ENCODE assay signal across 28 mouse cellular contexts in the genomic region with DNA sequence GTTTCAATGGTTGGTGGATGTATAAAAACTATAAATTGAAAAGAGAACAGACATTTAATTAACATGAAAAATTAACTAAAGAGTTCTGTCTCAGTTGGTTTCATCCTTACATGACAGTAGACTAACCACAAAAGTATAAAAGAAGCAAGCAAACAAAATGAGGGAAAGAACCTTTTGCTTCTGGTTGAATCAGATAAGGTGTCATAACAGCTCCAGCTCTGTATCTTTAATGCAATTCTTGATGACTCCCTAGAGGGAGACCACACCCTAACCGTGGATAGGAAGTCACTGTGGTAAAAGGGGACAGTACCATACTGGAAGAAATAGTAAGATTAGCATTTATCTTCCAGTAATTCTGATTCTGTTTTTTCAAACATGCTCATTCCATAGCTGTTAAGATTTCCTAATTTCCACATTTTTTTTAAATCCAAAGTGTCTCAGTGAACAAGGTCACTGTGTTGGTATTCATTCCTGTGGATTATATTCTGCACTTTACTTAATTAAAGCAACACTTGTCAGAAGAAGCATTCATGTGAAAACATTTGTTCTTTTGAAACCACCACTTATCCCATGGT. TPM values are rescaled to one million over a fixed set of nuclear protein-coding genes. Genes with fewer than 3 reads are reported as not detected.
DNase-seq lines count a peak whose midpoint lies in the region; ATAC-seq lines count a peak whose summit lies in the region.
"Not testable (repeated sequence)": the region's sequence is repeated elsewhere in the genome, so short reads cannot be mapped to it uniquely, and the experiment has no call there.
"Had no signal": no experiment of that assay in that cellular context is flagged by ENCODE, and none has a peak within 500 bp of the region (broad histone marks: within the 10 kb centered on the region; RNA-seq: fewer than 3 reads in every experiment).

No protein-coding gene starts in this region.

- H3K4me1 ChIP-seq in liver, embryonic 12.5 days; liver, embryonic 15.5 days (replicated peaks): not testable (repeated sequence)

- H3K36me3 ChIP-seq in liver, embryonic 12.5 days; liver, embryonic 15.5 days (replicated peaks): not testable (repeated sequence)

- H3K9ac ChIP-seq in liver, embryonic 12.5 days; liver, embryonic 15.5 days: not testable (repeated sequence)

- DNase-seq in MEL-GATA-1-ER (ENCODE audit: extremely low read depth, low read depth), result peak; percentile 58
- DNase-seq in induced T-regulatory cell, adult 2 months (ENCODE audit: low read depth), result peak; percentile 45

- 14% methylated on average over 1 of the region's 1 CpGs for WGBS in liver, embryonic 12.5 days (ENCODE audit: insufficient replicate concordance)
- 4% methylated on average over 1 of the region's 1 CpGs for WGBS in liver, embryonic 15.5 days (ENCODE audit: insufficient replicate concordance)

- not testable (repeated sequence) for H3K9me3 ChIP-seq in liver, embryonic 12.5 days (replicated peaks); liver, embryonic 15.5 days (replicated peaks)

- not testable (repeated sequence) for H3K27me3 ChIP-seq in liver, embryonic 12.5 days (replicated peaks); liver, embryonic 15.5 days

- ATAC-seq in CD4-positive, CD25-positive, alpha-beta regulatory T cell, adult 4 months, result peak; percentile 100
- ATAC-seq in erythroid progenitor cell, adult 5-6 weeks (replicated peaks; ENCODE audit: low FRiP score, poor library complexity, severe bottlenecking), result peak; percentile 61
- peak; percentile 96 for ATAC-seq in liver, embryonic 12.5 days
- ATAC-seq in liver, embryonic 15.5 days (ENCODE audit: insufficient read depth), result peak; percentile 77
- ATAC-seq in megakaryocyte, adult 5-6 weeks (ENCODE audit: poor library complexity, severe bottlenecking), result 0 out of 2 replicates have a peak, but pooled peaks have one; percentile 38
- peak; percentile 83 for ATAC-seq in neutrophil, adult 5-6 weeks (ENCODE audit: extremely low read depth, insufficient number of reproducible peaks, low FRiP score, poor library complexity, severe bottlenecking)

- not testable (repeated sequence) for H3K27ac ChIP-seq in liver, embryonic 12.5 days; liver, embryonic 15.5 days (replicated peaks)

- not testable (repeated sequence) for H3K4me2 ChIP-seq in liver, embryonic 12.5 days; liver, embryonic 15.5 days

- not testable (repeated sequence) for H3K4me3 ChIP-seq in liver, embryonic 12.5 days; liver, embryonic 15.5 days (replicated peaks)

RNA-seq across cellular contexts. Expression of a gene that starts 24.6 kb away (rescaled TPM):
- not detected for polyA plus RNA-seq in CD4-positive, CD25-positive, alpha-beta regulatory T cell, adult 4 months (2017; shearing (Covaris generic))
- not detected in 2 replicates for total RNA-seq in erythroid progenitor cell, adult 5-6 weeks (2015; ENCODE audit: low replicate concordance)
- not detected in 2 replicates for total RNA-seq in erythroid progenitor cell, adult 5-6 weeks (2017; ENCODE audit: low replicate concordance)
- not detected in 2 replicates for polyA plus RNA-seq in liver, embryonic 12.5 days (2016; fragmentation: Nextera tagmentation; extraction: Ambion mirVana)
- not detected in 2 replicates for polyA plus RNA-seq in liver, embryonic 15.5 days (2015; fragmentation: Nextera tagmentation; extraction: Ambion mirVana)
- total RNA-seq in megakaryocyte, adult 5-6 weeks (2015), result not detected in 2 replicates
- not detected in 2 replicates for total RNA-seq in megakaryocyte, adult 5-6 weeks (2017)
- total RNA-seq in neutrophil, adult 5-6 weeks (2017), result not detected in 2 replicates
- total RNA-seq: forebrain, postnatal 0 days; gastrocnemius, adult 2 months; gastrocnemius, postnatal 14 days; gastrocnemius, postnatal 4 days; heart, adult 18-20 months; heart, postnatal 10 days; heart, postnatal 36 days; hindbrain, postnatal 0 days had no signal
- polyA plus RNA-seq: brain, embryonic 14.5 days; embryonic facial prominence, embryonic 11.5 days; embryonic facial prominence, embryonic 14.5 days; forebrain, embryonic 11.5 days; forebrain, embryonic 14.5 days; forebrain, postnatal 0 days; frontal cortex, adult 2 months; heart, embryonic 12.5 days; heart, embryonic 15.5 days; hindbrain, embryonic 11.5 days; hindbrain, embryonic 14.5 days; hindbrain, postnatal 0 days; intestine, embryonic 15.5 days had no signal

RNA-seq across cellular contexts. Expression of a gene that starts 42.6 kb away (rescaled TPM):
- not detected for polyA plus RNA-seq in CD4-positive, CD25-positive, alpha-beta regulatory T cell, adult 4 months (2017; shearing (Covaris generic))
- not detected in 2 replicates for total RNA-seq in erythroid progenitor cell, adult 5-6 weeks (2015; ENCODE audit: low replicate concordance)
- not detected in 2 replicates for total RNA-seq in erythroid progenitor cell, adult 5-6 weeks (2017; ENCODE audit: low replicate concordance)
- polyA plus RNA-seq in liver, embryonic 12.5 days (2016; fragmentation: Nextera tagmentation; extraction: Ambion mirVana), result not detected in 2 replicates
- not detected in 2 replicates for polyA plus RNA-seq in liver, embryonic 15.5 days (2015; fragmentation: Nextera tagmentation; extraction: Ambion mirVana)
- total RNA-seq in megakaryocyte, adult 5-6 weeks (2015), result not detected in 2 replicates
- total RNA-seq in megakaryocyte, adult 5-6 weeks (2017), result not detected in 2 replicates
- not detected in 2 replicates for total RNA-seq in neutrophil, adult 5-6 weeks (2017)
- total RNA-seq: adrenal gland, adult 8-10 months; forebrain, postnatal 0 days; gastrocnemius, adult 2 months; gastrocnemius, postnatal 14 days; gastrocnemius, postnatal 4 days; heart, adult 18-20 months; heart, postnatal 10 days; heart, postnatal 36 days; hindbrain, postnatal 0 days had no signal
- polyA plus RNA-seq: brain, embryonic 14.5 days; embryonic facial prominence, embryonic 11.5 days; embryonic facial prominence, embryonic 14.5 days; forebrain, embryonic 11.5 days; forebrain, embryonic 14.5 days; forebrain, postnatal 0 days; frontal cortex, adult 2 months; heart, embryonic 12.5 days; heart, embryonic 15.5 days; hindbrain, embryonic 11.5 days; hindbrain, embryonic 14.5 days; hindbrain, postnatal 0 days; intestine, embryonic 15.5 days had no signal

Comparison
In these comparisons a context has a peak if more than half of its experiments do, and no peak if none do; other contexts are left out.
1. ATAC-seq: peak in every context shown above with its lines; median percentile 100 in CD4-positive, CD25-positive, alpha-beta regulatory T cell, adult 4 months; 96 in liver, embryonic 12.5 days; 83 in neutrophil, adult 5-6 weeks; 77 in liver, embryonic 15.5 days; 61 in erythroid progenitor cell, adult 5-6 weeks; 38 in megakaryocyte, adult 5-6 weeks.